Comparison of ENCODE assay signal across 9 mouse cellular contexts in genomic region chr11:30291155-30291554, GRCm38 (mm10). TPM values are rescaled to one million over a fixed set of nuclear protein-coding genes. Genes with fewer than 3 reads are reported as not detected.
DNase-seq lines count a peak whose midpoint lies in the region; ATAC-seq and TF ChIP-seq lines count a peak whose summit lies in the region.
"Had no signal": no experiment of that assay in that cellular context is flagged by ENCODE, and none has a peak within 500 bp of the region (broad histone marks: within the 10 kb centered on the region; RNA-seq: fewer than 3 reads in every experiment).

No protein-coding gene starts in this region.

- peak overlapping the region; percentile 14; the same call in 1 of the 2 replicates for H3K27ac ChIP-seq in hindbrain, embryonic 14.5 days
- no peak overlapping the region for H3K27ac ChIP-seq in hindbrain, embryonic 11.5 days (ENCODE audit: low read depth, low read length)
- peak overlapping the region; percentile 96 for H3K27ac ChIP-seq in kidney, adult 2 months (ENCODE audit: insufficient read depth, low read depth, low read length)
- H3K27ac ChIP-seq: hindbrain, embryonic 15.5 days had no signal

- no peak overlapping the region for H3K9ac ChIP-seq in hindbrain, embryonic 14.5 days
- no peak overlapping the region for H3K9ac ChIP-seq in hindbrain, embryonic 11.5 days (ENCODE audit: low read depth, low read length)
- H3K9ac ChIP-seq: hindbrain, embryonic 15.5 days had no signal

- TF ChIP-seq POLR2A in kidney, adult 2 months (IDR thresholded peaks at IDR 0.05; ENCODE audit: low read depth, low read length) = no peak

- no peak for DNase-seq in hindbrain, embryonic 14.5 days (ENCODE audit: low spot score)
- DNase-seq in hindbrain, embryonic 11.5 days (ENCODE audit: low spot score) = no peak
- DNase-seq in gastrocnemius, adult 8-10 months (ENCODE audit: low spot score in 2 of 2) = peak; percentile 38 to 58
- DNase-seq in kidney, adult 2 months = peak; percentile 84
- DNase-seq in lung, postnatal 36 days = peak; percentile 87
- DNase-seq in layer of hippocampus, adult 18-20 months (ENCODE audit: low spot score in 2 of 2) = no peak
- DNase-seq in cerebellum, adult 11 months = no peak
- no peak for DNase-seq in right cerebral cortex, postnatal 25 days

- no peak overlapping the region for H3K4me3 ChIP-seq in hindbrain, embryonic 14.5 days (replicated peaks; ENCODE audit: low read length)
- H3K4me3 ChIP-seq in hindbrain, embryonic 11.5 days (ENCODE audit: low read depth, low read length) = no peak overlapping the region
- H3K4me3 ChIP-seq in kidney, adult 2 months (ENCODE audit: insufficient read depth, low read depth, low read length) = no peak overlapping the region
- H3K4me3 ChIP-seq: hindbrain, embryonic 15.5 days had no signal

- ATAC-seq in hindbrain, embryonic 14.5 days (ENCODE audit: low FRiP score) = no peak
- ATAC-seq in hindbrain, embryonic 11.5 days (ENCODE audit: low FRiP score) = no peak

- H3K4me2 ChIP-seq in hindbrain, embryonic 14.5 days (replicated peaks) = no peak overlapping the region
- no peak overlapping the region for H3K4me2 ChIP-seq in hindbrain, embryonic 11.5 days (replicated peaks; ENCODE audit: low read depth, low read length)
- H3K4me2 ChIP-seq: hindbrain, embryonic 15.5 days had no signal

- no peaks in the 10 kb centered on the region for H3K9me3 ChIP-seq in hindbrain, embryonic 14.5 days (ENCODE audit: control insufficient read depth, low read length)
- no peaks in the 10 kb centered on the region for H3K9me3 ChIP-seq in hindbrain, embryonic 11.5 days (ENCODE audit: control insufficient read depth, low read length)
- H3K9me3 ChIP-seq: hindbrain, embryonic 15.5 days had no signal

- H3K27me3 ChIP-seq in hindbrain, embryonic 14.5 days (ENCODE audit: control insufficient read depth, insufficient read depth, low read length) = no peaks in the 10 kb centered on the region
- no peaks in the 10 kb centered on the region for H3K27me3 ChIP-seq in hindbrain, embryonic 11.5 days (ENCODE audit: control insufficient read depth, insufficient read depth, low read length)
- H3K27me3 ChIP-seq in kidney, adult 2 months (replicated peaks; ENCODE audit: control insufficient read depth, insufficient read depth, low read length) = no peaks in the 10 kb centered on the region
- H3K27me3 ChIP-seq: hindbrain, embryonic 15.5 days had no signal

- no peaks in the 10 kb centered on the region for H3K36me3 ChIP-seq in hindbrain, embryonic 14.5 days (replicated peaks; ENCODE audit: control insufficient read depth, insufficient read depth)
- H3K36me3 ChIP-seq in hindbrain, embryonic 11.5 days (ENCODE audit: control insufficient read depth, insufficient read depth, low read length) = no peaks in the 10 kb centered on the region
- H3K36me3 ChIP-seq in kidney, adult 2 months (ENCODE audit: control insufficient read depth, insufficient read depth, low read length) = no peaks in the 10 kb centered on the region
- H3K36me3 ChIP-seq: hindbrain, embryonic 15.5 days had no signal

- no peak for TF ChIP-seq CTCF in kidney, adult 2 months (conservative IDR thresholded peaks at IDR 0.05; ENCODE audit: insufficient read depth, insufficient read length, low read depth, low read length)

- no peaks in the 10 kb centered on the region for H3K4me1 ChIP-seq in hindbrain, embryonic 14.5 days (replicated peaks; ENCODE audit: control insufficient read depth, insufficient read depth, low read length)
- no peaks in the 10 kb centered on the region for H3K4me1 ChIP-seq in hindbrain, embryonic 11.5 days (replicated peaks; ENCODE audit: control insufficient read depth, insufficient read depth, low read length)
- peaks cover 15% of the 10 kb centered on the region; the same call in 1 of the 2 replicates for H3K4me1 ChIP-seq in kidney, adult 2 months (ENCODE audit: control insufficient read depth, insufficient read depth, low read length)
- H3K4me1 ChIP-seq: hindbrain, embryonic 15.5 days had no signal

- 59% methylated on average over 8 of the region's 8 CpGs for WGBS in hindbrain, embryonic 14.5 days
- WGBS in hindbrain, embryonic 11.5 days = 67% methylated on average over 8 of the region's 8 CpGs
- WGBS in kidney, adult 2 months = 39% methylated on average over 8 of the region's 8 CpGs

RNA-seq across cellular contexts. Expression of gene Sptbn1, which starts 23.2 kb away (rescaled TPM):
- polyA plus RNA-seq in hindbrain, embryonic 14.5 days (2014; fragmentation: Nextera tagmentation; extraction: Ambion mirVana) = 209 and 221 TPM in 2 replicates
- polyA plus RNA-seq in hindbrain, embryonic 11.5 days (2014; fragmentation: Nextera tagmentation; extraction: Ambion mirVana) = 96.0 and 106 TPM in 2 replicates
- total RNA-seq in gastrocnemius, adult 8-10 months (2022) = 100 to 1,000 TPM in 2 of 4 experiments, 10 to 100 TPM in 2; 83.7 to 109 (median 98.4) TPM
- 118 and 140 TPM in 2 replicates for polyA plus RNA-seq in kidney, adult 2 months (2012; rRNA removed)
- 100 to 1,000 TPM; 537 TPM for total RNA-seq in layer of hippocampus, adult 18-20 months (2021)

Comparison
In these comparisons a context has a peak if more than half of its experiments do, and no peak if none do; other contexts are left out.
1. DNase-seq: peak in gastrocnemius, adult 8-10 months (2 of 2), kidney, adult 2 months (single experiment) and lung, postnatal 36 days (single experiment); none in hindbrain, embryonic 14.5 days (single experiment), hindbrain, embryonic 11.5 days (single experiment), layer of hippocampus, adult 18-20 months (0 of 2), cerebellum, adult 11 months (single experiment) and right cerebral cortex, postnatal 25 days (single experiment).